Mouse (Mus musculus): Measurements from ENCODE around the gene Pitpna. TPM values are rescaled to one million over a fixed set of nuclear protein-coding genes. Genes with fewer than 3 reads are reported as not detected.

Gene Pitpna
- total and polyA plus RNA-seq, 2 experiments from 2014 or later: 58.4 to 74.0 TPM

- H3K9me3 ChIP-seq (replicated peaks; ENCODE audit: control insufficient read depth, low read length): no peaks in the 10 kb centered on the region
- ATAC-seq (ENCODE audit: insufficient read depth, low read depth): no peak
- H3K27me3 ChIP-seq (ENCODE audit: control insufficient read depth, insufficient read depth, low read length): peaks cover 5% of the 10 kb centered on the region; the same call in 1 of the 2 replicates
- 0 out of 2 replicates have a peak overlapping the region, but pooled peaks have one; percentile 1 for H3K27ac ChIP-seq (ENCODE audit: low read depth)
- TF ChIP-seq EP300 (IDR thresholded peaks at IDR 0.05; ENCODE audit: low read depth): no peak
- no peak for TF ChIP-seq CTCF (IDR thresholded peaks at IDR 0.05; ENCODE audit: low read depth)
- peaks cover 21% of the 10 kb centered on the region for H3K4me1 ChIP-seq (ENCODE audit: control insufficient read depth, insufficient read depth)
- H3K4me2 ChIP-seq (ENCODE audit: low read depth, low read length): no peak overlapping the region
- no peak overlapping the region for H3K4me3 ChIP-seq (ENCODE audit: low read depth, low read length)
- DNase-seq (ENCODE audit: low spot score): no peak
- WGBS: 51% methylated on average over 2 of the region's 2 CpGs
- H3K9ac ChIP-seq (replicated peaks; ENCODE audit: low read depth, low read length): no peak overlapping the region
- H3K36me3 ChIP-seq (replicated peaks; ENCODE audit: control insufficient read depth, insufficient read depth, low read length): no peaks in the 10 kb centered on the region
These were observed 22.0 kb upstream of the Pitpna start for GRCm38 (mm10) chr11:75565849-75566248.

- Histone ChIP-seq H3K36me3 (replicated peaks; ENCODE audit: control insufficient read depth, insufficient read depth, low read length) (no peaks in the 10 kb centered on the region), H3K4me3 (ENCODE audit: low read depth, low read length) (no peak overlapping the region), H3K27ac (ENCODE audit: low read depth) (no peak overlapping the region), H3K9me3 (replicated peaks; ENCODE audit: control insufficient read depth, low read length) (no peaks in the 10 kb centered on the region), H3K4me2 (ENCODE audit: low read depth, low read length) (no peak overlapping the region), H3K27me3 (ENCODE audit: control insufficient read depth, insufficient read depth, low read length) (peaks cover 6% of the 10 kb centered on the region; the same call in 1 of the 2 replicates), H3K4me1 (ENCODE audit: control insufficient read depth, insufficient read depth) (peaks cover 21% of the 10 kb centered on the region), H3K9ac (replicated peaks; ENCODE audit: low read depth, low read length) (no peak overlapping the region)
- 52% methylated on average over 13 of the region's 13 CpGs for WGBS
- DNase-seq (ENCODE audit: low spot score) (peak; percentile 72), ATAC-seq (ENCODE audit: insufficient read depth, low read depth) (peak; percentile 45)
- TF ChIP-seq EP300 (IDR thresholded peaks at IDR 0.05; ENCODE audit: low read depth): no peak
- TF ChIP-seq CTCF (IDR thresholded peaks at IDR 0.05; ENCODE audit: low read depth): no peak
These were observed 21.4 kb upstream of the Pitpna start for GRCm38 (mm10) chr11:75566276-75567196.

DNA sequence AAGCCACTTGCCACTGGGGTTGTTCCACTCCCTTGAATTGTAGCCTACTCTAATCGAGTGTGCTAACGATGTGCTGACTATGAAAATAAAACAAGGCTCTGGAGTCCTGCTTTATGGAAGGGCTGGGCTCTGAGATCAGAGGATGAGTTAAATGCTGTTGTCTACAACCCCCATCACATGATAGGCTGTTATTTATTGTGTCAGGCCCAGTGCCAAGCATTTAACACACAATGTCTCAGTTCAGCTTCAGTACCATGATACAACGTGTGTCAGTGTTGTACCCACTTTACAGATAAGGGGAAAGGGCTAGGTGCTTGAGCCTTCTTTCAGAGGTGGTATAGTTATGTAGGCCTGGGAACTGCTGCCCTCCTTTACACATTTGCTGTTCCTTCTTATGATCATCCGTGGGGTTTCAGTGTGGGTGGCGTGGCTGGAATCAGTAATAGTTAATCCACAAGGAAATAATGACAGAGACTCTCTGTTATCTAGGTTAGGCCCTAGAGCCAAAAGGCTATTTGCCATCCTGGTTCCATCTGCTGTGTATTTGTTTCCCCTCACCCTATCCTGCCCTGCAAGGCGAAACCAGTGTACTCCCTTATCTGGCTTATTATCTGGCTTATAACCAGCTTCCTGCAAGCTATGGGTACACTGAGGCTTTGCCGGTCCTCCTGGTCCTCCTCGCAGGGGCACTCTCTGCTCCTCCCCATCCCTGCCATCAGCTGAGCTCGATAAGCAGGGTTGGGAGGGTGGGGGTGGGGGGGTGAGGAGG lies 20.4 kb upstream of the Pitpna start:
- no peak overlapping the region for H3K4me3 ChIP-seq (ENCODE audit: low read depth, low read length)
- no peaks in the 10 kb centered on the region for H3K36me3 ChIP-seq (replicated peaks; ENCODE audit: control insufficient read depth, insufficient read depth, low read length)
- H3K4me1 ChIP-seq (ENCODE audit: control insufficient read depth, insufficient read depth): peaks cover 21% of the 10 kb centered on the region
- no peak overlapping the region for H3K4me2 ChIP-seq (ENCODE audit: low read depth, low read length)
- H3K27me3 ChIP-seq (ENCODE audit: control insufficient read depth, insufficient read depth, low read length): peaks cover 6% of the 10 kb centered on the region; the same call in 1 of the 2 replicates
- H3K9me3 ChIP-seq (replicated peaks; ENCODE audit: control insufficient read depth, low read length): no peaks in the 10 kb centered on the region
- H3K27ac ChIP-seq (ENCODE audit: low read depth): no peak overlapping the region
- WGBS: 36% methylated on average over 9 of the region's 9 CpGs
- DNase-seq (ENCODE audit: low spot score): no peak
- no peak for ATAC-seq (ENCODE audit: insufficient read depth, low read depth)
- H3K9ac ChIP-seq (replicated peaks; ENCODE audit: low read depth, low read length): no peak overlapping the region
- no peak for TF ChIP-seq EP300 (IDR thresholded peaks at IDR 0.05; ENCODE audit: low read depth)
- no peak for TF ChIP-seq CTCF (IDR thresholded peaks at IDR 0.05; ENCODE audit: low read depth)

- WGBS: 77% methylated on average over 6 of the region's 6 CpGs
- H3K9me3 ChIP-seq (replicated peaks; ENCODE audit: control insufficient read depth, low read length): no peaks in the 10 kb centered on the region
- H3K9ac ChIP-seq (replicated peaks; ENCODE audit: low read depth, low read length): no peak overlapping the region
- H3K36me3 ChIP-seq (replicated peaks; ENCODE audit: control insufficient read depth, insufficient read depth, low read length): no peaks in the 10 kb centered on the region
- H3K4me1 ChIP-seq (ENCODE audit: control insufficient read depth, insufficient read depth): peaks cover 27% of the 10 kb centered on the region
- peaks cover 6% of the 10 kb centered on the region; the same call in 1 of the 2 replicates for H3K27me3 ChIP-seq (ENCODE audit: control insufficient read depth, insufficient read depth, low read length)
- ATAC-seq (ENCODE audit: insufficient read depth, low read depth) (no peak), DNase-seq (ENCODE audit: low spot score) (no peak)
- no peak for TF ChIP-seq CTCF (IDR thresholded peaks at IDR 0.05; ENCODE audit: low read depth)
- no peak overlapping the region for H3K4me3 ChIP-seq (ENCODE audit: low read depth, low read length)
- no peak overlapping the region for H3K27ac ChIP-seq (ENCODE audit: low read depth)
- H3K4me2 ChIP-seq (ENCODE audit: low read depth, low read length): no peak overlapping the region
These were observed 19.8 kb upstream of the Pitpna start for GRCm38 (mm10) chr11:75568115-75568511.

DNA sequence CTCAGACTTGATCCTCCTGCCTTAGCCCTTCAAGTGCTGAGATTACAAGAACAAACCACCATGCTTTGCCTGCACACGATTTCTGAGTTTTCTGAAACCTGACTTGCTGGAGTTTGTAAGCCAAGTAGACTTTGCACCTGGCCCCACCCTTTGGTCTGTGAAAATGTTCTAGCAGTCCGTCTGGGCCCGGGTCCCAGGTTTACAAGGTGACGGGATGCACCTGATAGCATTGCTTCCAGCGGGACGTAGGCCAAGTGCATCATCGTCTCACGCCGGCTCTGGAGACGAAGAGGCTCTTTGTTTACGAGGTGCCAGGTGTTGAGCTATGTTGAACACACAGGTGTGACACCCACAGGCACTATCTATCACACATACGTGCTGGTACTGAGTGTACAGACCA lies 18.9 kb upstream of the Pitpna start:
- Histone ChIP-seq H3K4me2 (ENCODE audit: low read depth, low read length) (no peak overlapping the region), H3K36me3 (replicated peaks; ENCODE audit: control insufficient read depth, insufficient read depth, low read length) (no peaks in the 10 kb centered on the region), H3K4me3 (ENCODE audit: low read depth, low read length) (no peak overlapping the region), H3K9me3 (replicated peaks; ENCODE audit: control insufficient read depth, low read length) (no peaks in the 10 kb centered on the region), H3K4me1 (ENCODE audit: control insufficient read depth, insufficient read depth) (peaks cover 21% of the 10 kb centered on the region), H3K9ac (replicated peaks; ENCODE audit: low read depth, low read length) (no peak overlapping the region), H3K27ac (ENCODE audit: low read depth) (no peak overlapping the region), H3K27me3 (ENCODE audit: control insufficient read depth, insufficient read depth, low read length) (peaks cover 6% of the 10 kb centered on the region; the same call in 1 of the 2 replicates)
- 89% methylated on average over 12 of the region's 12 CpGs for WGBS
- TF ChIP-seq CTCF (IDR thresholded peaks at IDR 0.05; ENCODE audit: low read depth): no peak
- no peak for TF ChIP-seq EP300 (IDR thresholded peaks at IDR 0.05; ENCODE audit: low read depth)
- ATAC-seq (ENCODE audit: insufficient read depth, low read depth) (no peak), DNase-seq (ENCODE audit: low spot score) (no peak)

All from heart, postnatal 0 days (tissue).